Mouse (Mus musculus): ENCODE results near the gene Gm10697.
"Not testable (repeated sequence)": the region's sequence is repeated elsewhere in the genome, so short reads cannot be mapped to it uniquely, and the experiment has no call there.

- not testable (repeated sequence) for TF ChIP-seq USF1 (IDR thresholded peaks at IDR 0.05; ENCODE audit: low read depth); MAX (IDR thresholded peaks at IDR 0.05); CTCF (IDR thresholded peaks at IDR 0.05; ENCODE audit: control insufficient read depth, insufficient read depth, insufficient read length)
Observed at GRCm38 (mm10) chr3:94049566-94050121, 22.8 kb downstream of the Gm10697 start.
